Mouse (Mus musculus): ENCODE results near the gene Dhrs4.

DNA sequence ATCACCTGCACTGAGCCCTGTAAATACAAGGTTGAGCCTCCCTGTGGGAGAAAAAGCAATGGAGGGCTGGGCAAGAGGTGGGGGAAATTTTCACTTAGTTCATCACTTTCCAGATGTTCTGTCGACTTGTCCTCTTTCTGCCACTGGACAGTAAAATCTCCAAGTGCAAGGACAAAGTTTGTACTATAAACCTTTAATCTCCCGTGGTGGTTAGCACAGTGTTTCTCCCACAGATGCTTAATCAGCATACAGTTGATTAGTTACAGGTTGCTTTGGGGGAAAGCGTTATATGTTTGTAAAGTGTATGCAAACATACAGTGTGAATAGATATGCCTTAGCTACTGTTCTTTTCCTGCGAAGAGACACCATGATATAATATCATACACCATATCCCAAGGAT lies 12.1 kb upstream of the Dhrs4 start:
- TF ChIP-seq FLI1 (IDR thresholded peaks at IDR 0.05; ENCODE audit: low read length): no peak
- no peak for TF ChIP-seq GATA1 (IDR thresholded peaks at IDR 0.05; ENCODE audit: borderline replicate concordance, low read length)

All from megakaryocyte, embryonic 14.5 days (primary cell).